Mouse (Mus musculus): ENCODE data around the gene Ttf2. TPM values are rescaled to one million over a fixed set of nuclear protein-coding genes. Genes with fewer than 3 reads are reported as not detected.

Gene Ttf2
- polyA plus RNA-seq, 1 experiment from 2014 or later: 6.7 TPM

DNA sequence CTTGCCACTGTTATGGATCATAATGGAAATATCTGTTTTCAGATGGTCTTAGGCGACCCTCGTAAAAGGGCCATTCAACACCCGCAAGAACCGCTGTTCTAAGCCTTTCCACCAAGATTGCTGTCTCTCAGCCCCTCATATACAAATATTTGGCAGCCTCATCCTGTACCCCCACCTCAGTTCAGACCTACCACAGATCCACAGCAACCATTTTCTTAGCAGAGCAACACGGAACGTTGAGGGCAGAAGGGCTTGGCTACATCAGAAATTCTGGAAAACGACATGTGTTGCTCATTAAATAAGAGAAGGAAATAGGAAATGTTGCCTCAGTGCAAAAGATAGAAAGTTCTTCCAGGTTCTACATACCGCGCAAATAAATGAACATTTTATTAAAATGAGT lies 58.4 kb downstream of the Ttf2 start:
- H3K27me3 ChIP-seq: no peaks in the 10 kb centered on the region
- no peaks in the 10 kb centered on the region for H3K4me1 ChIP-seq (replicated peaks)
- H3K9me3 ChIP-seq (replicated peaks): no peaks in the 10 kb centered on the region
- H3K4me3 ChIP-seq (replicated peaks): no peak overlapping the region
- no peak overlapping the region for H3K27ac ChIP-seq (replicated peaks)
- H3K4me2 ChIP-seq: no peak overlapping the region
- no peak for ATAC-seq (ENCODE audit: insufficient read depth)
- WGBS (ENCODE audit: insufficient replicate concordance): 75% methylated on average over 9 of the region's 9 CpGs
- no peaks in the 10 kb centered on the region for H3K36me3 ChIP-seq (replicated peaks)
- no peak overlapping the region for H3K9ac ChIP-seq

DNA sequence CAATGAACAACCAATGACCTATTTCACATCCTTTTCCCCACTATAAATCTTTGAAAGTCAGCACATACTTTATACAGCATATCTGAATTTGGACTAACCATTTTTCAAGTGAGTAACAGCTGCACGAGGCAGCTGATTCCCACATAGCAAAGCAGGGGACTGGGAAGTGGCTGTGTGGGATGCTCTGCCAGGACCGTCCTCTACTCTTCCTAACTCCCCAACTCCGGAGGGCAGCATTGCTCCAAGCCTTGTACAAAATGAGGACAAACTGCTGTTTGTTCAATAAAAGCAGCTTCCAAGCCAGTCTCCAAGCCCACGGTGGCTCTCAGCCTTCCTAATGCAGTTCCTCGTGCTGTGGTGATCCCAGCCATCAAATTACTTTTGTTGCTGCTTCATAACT lies 58.8 kb downstream of the Ttf2 start:
- no peaks in the 10 kb centered on the region for H3K4me1 ChIP-seq (replicated peaks)
- H3K9ac ChIP-seq: no peak overlapping the region
- H3K9me3 ChIP-seq (replicated peaks): no peaks in the 10 kb centered on the region
- H3K27me3 ChIP-seq: no peaks in the 10 kb centered on the region
- ATAC-seq (ENCODE audit: insufficient read depth): no peak
- H3K4me3 ChIP-seq (replicated peaks): no peak overlapping the region
- no peaks in the 10 kb centered on the region for H3K36me3 ChIP-seq (replicated peaks)
- no peak overlapping the region for H3K4me2 ChIP-seq
- WGBS (ENCODE audit: insufficient replicate concordance): 56% methylated on average over 5 of the region's 5 CpGs
- no peak overlapping the region for H3K27ac ChIP-seq (replicated peaks)

DNA sequence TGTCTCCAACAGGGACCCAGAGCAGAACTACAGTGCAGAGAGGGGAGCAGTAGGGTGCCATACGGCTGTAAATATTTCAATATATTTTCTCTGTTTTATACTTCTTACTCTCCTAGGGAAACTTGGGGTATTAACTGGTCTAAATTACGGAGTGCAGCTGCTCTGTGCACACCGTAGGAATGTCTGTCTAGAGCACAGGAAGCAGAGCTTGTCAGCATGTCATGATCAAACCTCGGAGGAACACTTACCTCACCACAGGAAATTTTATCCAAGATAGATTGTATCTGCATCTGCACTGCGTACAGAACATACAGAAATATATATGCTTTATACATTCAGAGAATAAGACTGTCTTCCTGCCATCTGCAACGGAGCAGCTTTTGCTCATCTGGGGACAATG lies 60.9 kb downstream of the Ttf2 start:
- Histone ChIP-seq H3K4me3 (replicated peaks) (no peak overlapping the region), H3K9me3 (replicated peaks) (no peaks in the 10 kb centered on the region), H3K9ac (no peak overlapping the region), H3K4me2 (no peak overlapping the region), H3K36me3 (replicated peaks) (no peaks in the 10 kb centered on the region), H3K4me1 (replicated peaks) (no peaks in the 10 kb centered on the region), H3K27ac (replicated peaks) (no peak overlapping the region), H3K27me3 (no peaks in the 10 kb centered on the region)
- no peak for ATAC-seq (ENCODE audit: insufficient read depth)
- 19% methylated on average over 6 of the region's 6 CpGs for WGBS (ENCODE audit: insufficient replicate concordance)

DNA sequence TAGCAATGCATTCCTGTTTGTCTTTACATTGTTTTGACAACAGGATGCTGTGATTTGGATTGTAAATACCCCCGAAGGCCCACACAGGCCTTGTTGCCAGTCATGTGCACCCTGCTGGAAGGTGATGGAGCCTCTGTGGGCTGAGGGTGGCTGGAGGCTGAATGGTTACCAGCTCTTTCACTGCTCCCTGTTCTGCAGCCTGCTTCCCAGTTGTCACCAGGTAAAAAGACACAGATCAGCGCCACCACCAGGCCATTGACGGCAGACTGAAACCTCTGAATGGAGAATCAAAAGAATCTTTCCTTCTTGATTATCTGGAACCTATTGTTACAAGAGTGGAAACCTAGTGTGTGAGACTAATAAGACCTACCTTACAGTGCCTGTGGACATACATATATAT lies 62.5 kb downstream of the Ttf2 start:
- Histone ChIP-seq H3K36me3 (replicated peaks) (no peaks in the 10 kb centered on the region), H3K27ac (replicated peaks) (no peak overlapping the region), H3K4me3 (replicated peaks) (no peak overlapping the region), H3K9me3 (replicated peaks) (no peaks in the 10 kb centered on the region), H3K4me1 (replicated peaks) (no peaks in the 10 kb centered on the region), H3K9ac (no peak overlapping the region), H3K4me2 (no peak overlapping the region), H3K27me3 (no peaks in the 10 kb centered on the region)
- 28% methylated on average over 3 of the region's 3 CpGs for WGBS (ENCODE audit: insufficient replicate concordance)
- ATAC-seq (ENCODE audit: insufficient read depth): no peak

DNA sequence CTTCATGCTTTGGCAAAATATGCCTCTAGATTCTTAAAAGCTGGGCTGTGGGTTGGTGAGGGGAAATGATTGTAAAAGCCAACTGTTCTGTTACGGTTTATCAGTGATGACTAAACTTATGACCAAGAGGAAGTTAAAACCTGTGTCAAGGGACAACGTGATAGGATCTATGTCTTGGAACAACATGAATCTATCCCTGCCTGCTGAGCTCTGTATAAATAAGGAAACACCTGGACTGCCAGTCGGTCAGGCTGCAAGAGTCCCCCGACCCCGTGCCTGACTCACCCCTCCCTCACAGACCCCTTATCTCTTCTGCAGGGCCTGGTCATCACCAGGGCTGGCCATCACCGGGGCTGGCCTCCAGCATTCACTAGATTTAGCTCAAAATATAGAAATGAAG lies 63.3 kb downstream of the Ttf2 start:
- Histone ChIP-seq H3K27ac (replicated peaks) (no peak overlapping the region), H3K9ac (no peak overlapping the region), H3K27me3 (no peaks in the 10 kb centered on the region), H3K4me2 (no peak overlapping the region), H3K4me3 (replicated peaks) (no peak overlapping the region), H3K4me1 (replicated peaks) (no peaks in the 10 kb centered on the region), H3K9me3 (replicated peaks) (no peaks in the 10 kb centered on the region), H3K36me3 (replicated peaks) (no peaks in the 10 kb centered on the region)
- ATAC-seq (ENCODE audit: insufficient read depth): no peak
- WGBS (ENCODE audit: insufficient replicate concordance): 10% methylated on average over 6 of the region's 6 CpGs

DNA sequence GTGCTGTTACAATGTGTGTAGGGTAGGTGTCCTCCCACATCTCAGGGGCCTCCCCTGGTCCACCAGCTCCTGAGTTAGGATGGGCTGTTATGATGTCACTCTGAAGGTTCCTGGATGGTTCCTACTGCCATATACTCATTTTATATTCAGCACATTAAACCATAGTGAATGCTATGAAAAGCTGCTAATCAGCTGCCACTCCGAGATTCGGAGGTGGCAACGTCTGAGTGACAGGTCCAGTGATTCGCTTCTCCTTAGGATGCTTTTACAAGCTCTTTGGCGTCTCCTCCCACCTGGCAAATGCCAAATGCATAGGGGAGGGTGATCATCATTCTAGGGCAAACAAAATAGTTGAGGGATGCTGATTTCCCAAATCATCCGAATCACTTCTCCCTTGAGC lies 74.0 kb downstream of the Ttf2 start:
- no peak overlapping the region for H3K27ac ChIP-seq (replicated peaks)
- WGBS (ENCODE audit: insufficient replicate concordance): 73% methylated on average over 6 of the region's 6 CpGs
- no peak overlapping the region for H3K4me2 ChIP-seq
- no peaks in the 10 kb centered on the region for H3K36me3 ChIP-seq (replicated peaks)
- ATAC-seq (ENCODE audit: insufficient read depth): no peak
- H3K9me3 ChIP-seq (replicated peaks): no peaks in the 10 kb centered on the region
- no peaks in the 10 kb centered on the region for H3K4me1 ChIP-seq (replicated peaks)
- H3K9ac ChIP-seq: no peak overlapping the region
- H3K27me3 ChIP-seq: no peaks in the 10 kb centered on the region
- H3K4me3 ChIP-seq (replicated peaks): no peak overlapping the region

DNA sequence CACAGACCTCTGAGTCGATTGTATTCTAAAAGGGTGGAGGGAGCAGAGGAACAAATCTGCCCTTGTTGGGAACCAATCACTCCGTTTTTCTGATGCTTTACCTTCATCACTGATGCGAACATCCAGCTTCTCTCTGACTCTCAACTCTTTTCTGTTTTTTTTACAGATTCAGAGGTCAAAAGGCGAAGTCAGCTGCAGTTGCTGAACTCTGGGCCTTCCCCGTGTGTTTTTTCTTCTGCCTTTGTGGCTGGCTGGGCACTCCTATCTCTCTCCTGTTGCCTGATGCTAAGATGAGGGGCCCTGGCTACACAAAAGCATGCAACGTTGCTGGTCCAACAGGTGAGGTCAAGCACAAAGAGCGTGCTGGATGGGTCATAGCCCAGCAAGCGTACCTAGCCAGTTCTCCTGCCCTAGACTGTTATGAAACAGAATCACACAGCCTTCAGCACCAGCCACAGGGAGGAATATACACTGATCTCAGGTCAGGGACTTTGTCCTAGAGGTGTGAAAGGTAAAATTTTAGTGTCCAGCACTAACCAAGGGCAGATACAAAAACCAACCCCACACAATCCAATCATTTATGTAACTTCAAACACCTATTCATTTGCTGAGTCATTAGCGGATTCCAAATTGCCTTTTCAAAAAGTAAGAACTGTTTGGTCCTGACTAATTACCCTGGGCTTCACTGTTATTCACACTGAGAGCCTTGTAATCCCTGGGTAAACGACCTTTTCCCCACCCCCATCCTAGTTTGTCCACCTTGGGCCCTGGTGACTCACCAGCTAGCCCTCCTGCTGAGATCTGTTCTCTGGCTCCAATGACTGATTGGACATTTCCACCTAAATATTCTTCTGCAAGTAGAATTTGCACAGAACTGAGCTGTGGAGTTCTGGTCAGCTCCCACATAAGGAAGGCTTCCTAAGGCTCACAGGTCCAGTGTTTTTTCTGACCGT lies 76.8 kb downstream of the Ttf2 start:
- H3K9me3 ChIP-seq (replicated peaks): no peaks in the 10 kb centered on the region

DNA sequence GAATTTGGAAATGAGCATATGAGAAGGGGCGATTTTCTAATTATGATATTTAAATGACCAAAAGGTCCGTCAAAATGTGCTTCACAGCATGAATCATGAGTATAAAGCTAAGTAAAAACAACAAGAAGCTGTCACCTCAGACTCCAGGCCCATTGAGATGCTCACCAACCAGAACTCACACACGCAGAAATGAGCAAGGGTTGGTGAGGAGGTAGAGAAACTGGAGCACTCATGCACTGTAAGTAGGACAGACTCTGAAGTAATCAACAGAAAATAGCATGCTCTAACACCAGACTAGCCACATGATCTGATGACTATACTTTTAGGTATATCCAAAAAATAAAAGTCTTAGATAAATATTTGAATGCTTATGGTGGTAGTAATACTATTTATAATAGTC lies 79.1 kb downstream of the Ttf2 start:
- Histone ChIP-seq H3K9me3 (replicated peaks) (no peaks in the 10 kb centered on the region), H3K27ac (replicated peaks) (no peak overlapping the region), H3K9ac (no peak overlapping the region), H3K4me1 (replicated peaks) (no peaks in the 10 kb centered on the region), H3K27me3 (no peaks in the 10 kb centered on the region), H3K36me3 (replicated peaks) (no peaks in the 10 kb centered on the region), H3K4me3 (replicated peaks) (no peak overlapping the region), H3K4me2 (no peak overlapping the region)
- WGBS (ENCODE audit: insufficient replicate concordance): 58% methylated on average over 3 of the region's 3 CpGs
- ATAC-seq (ENCODE audit: insufficient read depth): no peak

More for the DNA sequence above, 76.8 kb downstream of the Ttf2 start:
- H3K4me1 ChIP-seq (replicated peaks): no peaks in the 10 kb centered on the region
- no peaks in the 10 kb centered on the region for H3K27me3 ChIP-seq
- 48% methylated on average over 11 of the region's 11 CpGs for WGBS (ENCODE audit: insufficient replicate concordance)
- H3K27ac ChIP-seq (replicated peaks): no peak overlapping the region
- H3K9ac ChIP-seq: no peak overlapping the region
- ATAC-seq (ENCODE audit: insufficient read depth): no peak
- no peak overlapping the region for H3K4me2 ChIP-seq
- H3K4me3 ChIP-seq (replicated peaks): no peak overlapping the region
- H3K36me3 ChIP-seq (replicated peaks): no peaks in the 10 kb centered on the region

DNA sequence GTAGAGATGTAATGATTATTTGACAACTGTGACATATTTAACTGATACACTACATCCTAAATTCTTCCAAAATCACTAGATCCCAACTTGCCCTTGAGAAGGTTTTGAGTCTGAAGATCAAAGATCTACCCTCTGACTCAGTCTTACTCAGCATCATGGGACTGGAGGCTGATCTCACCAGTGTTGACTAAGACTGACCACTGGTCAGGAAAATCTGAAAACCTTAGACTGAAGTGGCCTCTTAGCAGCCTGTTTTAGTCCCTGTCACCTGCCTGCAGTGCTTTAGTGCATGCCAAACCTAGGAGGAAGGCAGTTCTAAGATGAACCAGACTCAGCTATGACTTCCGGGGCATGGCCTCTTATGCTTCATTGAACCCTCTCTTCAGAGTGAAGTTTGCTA lies 80.2 kb downstream of the Ttf2 start:
- Histone ChIP-seq H3K9ac (no peak overlapping the region), H3K27ac (replicated peaks) (no peak overlapping the region), H3K36me3 (replicated peaks) (no peaks in the 10 kb centered on the region), H3K4me3 (replicated peaks) (no peak overlapping the region), H3K4me1 (replicated peaks) (no peaks in the 10 kb centered on the region), H3K27me3 (no peaks in the 10 kb centered on the region), H3K9me3 (replicated peaks) (no peaks in the 10 kb centered on the region), H3K4me2 (no peak overlapping the region)
- 61% methylated on average over 1 of the region's 1 CpGs for WGBS (ENCODE audit: insufficient replicate concordance)
- ATAC-seq (ENCODE audit: insufficient read depth): no peak

Other genes starting within 250 kb of the Ttf2 start
- not detected in 2 replicates for gene Vtcn1, start 144.2 kb downstream of the Ttf2 start, polyA plus RNA-seq (2015; fragmentation: Nextera tagmentation; extraction: Ambion mirVana)
- gene Trim45, start 47.5 kb downstream of the Ttf2 start, polyA plus RNA-seq (2015; fragmentation: Nextera tagmentation; extraction: Ambion mirVana): 0.74 and 0.91 TPM in 2 replicates
- 0.07 and 0.15 TPM in 2 replicates for gene Cd101, start 59.9 kb upstream of the Ttf2 start, polyA plus RNA-seq (2015; fragmentation: Nextera tagmentation; extraction: Ambion mirVana)
- gene Ptgfrn, start 140.6 kb upstream of the Ttf2 start, polyA plus RNA-seq (2015; fragmentation: Nextera tagmentation; extraction: Ambion mirVana): 0.17 and 0.24 TPM in 2 replicates

Measured in liver, embryonic 15.5 days (tissue).